Mouse (Mus musculus) E14TG2a.4 (cell line): ENCODE data around the gene Brf1.

ENCODE experiments used
- CTCF ChIP-seq: conservative IDR thresholded peaks from 2 replicates; pipeline ENCODE4 v1.5.1; 2014; ENCODE audit warnings: low read length
- NANOG ChIP-seq: IDR thresholded peaks from 2 replicates; pipeline ENCODE4 v1.6.1; 2014; ENCODE audit warnings: borderline replicate concordance, low read length, mixed read lengths

- TF ChIP-seq CTCF (no peak), NANOG (no peak)
Measured at GRCm38 (mm10) chr12:113031441-113031840, 30.9 kb upstream of the Brf1 start.
